Mouse (Mus musculus): ENCODE results near the gene Inhbc.

DNA sequence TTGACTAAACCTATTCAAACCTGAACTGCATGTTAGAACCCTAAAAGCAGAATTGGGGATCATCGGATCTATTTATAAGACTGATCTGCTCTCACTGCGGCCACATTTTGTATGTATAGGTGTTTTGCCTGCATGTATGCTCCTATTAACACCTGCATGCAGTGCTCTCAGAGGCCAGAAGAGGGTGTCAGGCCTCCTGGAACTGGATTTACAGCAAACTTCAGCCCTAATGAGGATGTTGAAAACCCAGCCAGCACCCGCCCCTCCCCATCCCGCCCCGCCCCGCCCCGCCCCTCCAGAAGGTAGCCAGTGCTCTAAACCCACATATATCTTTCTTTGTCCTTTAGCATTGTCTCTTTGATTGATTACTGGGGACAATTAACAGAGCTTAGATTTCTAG, 45.7 kb downstream of the Inhbc start:
- TF ChIP-seq CTCF (conservative IDR thresholded peaks at IDR 0.05 in 1 of 2, IDR thresholded peaks at IDR 0.05 in 1 of 2; ENCODE audit: low read depth in 2 of 2, low read length in 2 of 2), result peak; percentile 44 to 72; a peak in 3 of 4 replicates
- no peak for TF ChIP-seq UBTF (IDR thresholded peaks at IDR 0.05; ENCODE audit: low read depth, low read length)
- TF ChIP-seq EP300 (IDR thresholded peaks at IDR 0.05; ENCODE audit: low read length), result no peak
- no peak for TF ChIP-seq ZKSCAN1 (IDR thresholded peaks at IDR 0.05; ENCODE audit: borderline replicate concordance, low read depth, low read length)
- TF ChIP-seq USF1 (IDR thresholded peaks at IDR 0.05; ENCODE audit: low read depth, low read length), result no peak
- peak; percentile 30 for TF ChIP-seq HCFC1 (IDR thresholded peaks at IDR 0.05; ENCODE audit: low read depth, low read length)
- TF ChIP-seq POLR2A (IDR thresholded peaks at IDR 0.05; ENCODE audit: low read depth, low read length), result no peak
- no peak for TF ChIP-seq ZNF384 (IDR thresholded peaks at IDR 0.05; ENCODE audit: low read depth, low read length)
